Mouse (Mus musculus) heart, embryonic 14.5 days (tissue): ENCODE data around the gene Ccdc190. TPM values are rescaled to one million over a fixed set of nuclear protein-coding genes. Genes with fewer than 3 reads are reported as not detected.
A peak's percentile ranks its signal among the peaks of the same experiment; 100 is the strongest.

Experiments used
- ATAC-seq: fragments of 200-750 bp; cut with Nextera tagmentation; 2 replicates; pipeline ENCODE4 v1.8.0; 2017; ENCODE audit warnings: low read depth, moderate TSS enrichment; ENCODE audit not compliant: insufficient number of reproducible peaks, insufficient read depth, low FRiP score
- H3K27ac ChIP-seq, 2 experiments: fragments of 200-500 bp in 1 of 2; fragments of 300-500 bp in 1 of 2; sonication (generic) in 1 of 2; replicated peaks in 1 of 2; 2 replicates each; pipeline ENCODE4 v1.5.1; 2012 to 2014; ENCODE audit warnings: low read depth in 2 of 2, low read length in 2 of 2, control low read depth in 1 of 2, mild to moderate bottlenecking in 1 of 2, mixed read lengths in 1 of 2; ENCODE audit not compliant: control insufficient read depth in 1 of 2, insufficient read depth in 1 of 2
- H3K27me3 ChIP-seq: fragments of 300-500 bp; sonication (generic); 2 replicates; pipeline ENCODE4 v1.6.1; 2014; ENCODE audit warnings: mild to moderate bottlenecking, low read length, control low read depth; ENCODE audit not compliant: control insufficient read depth, insufficient read depth
- H3K36me3 ChIP-seq: fragments of 300-500 bp; sonication (generic); 2 replicates; pipeline ENCODE4 v1.6.1; 2014; ENCODE audit warnings: mild to moderate bottlenecking, control low read depth, low read length, mixed read lengths; ENCODE audit not compliant: control insufficient read depth, insufficient read depth
- H3K4me1 ChIP-seq, 2 experiments: fragments of 200-500 bp in 1 of 2; fragments of 300-500 bp in 1 of 2; sonication (generic) in 1 of 2; 2 replicates each; pipeline ENCODE4 v1.6.1; 2012 to 2014; ENCODE audit warnings: low read length in 2 of 2, control low read depth in 1 of 2, mixed read lengths in 1 of 2; ENCODE audit not compliant: control insufficient read depth in 2 of 2, insufficient read depth in 2 of 2
- H3K4me2 ChIP-seq: fragments of 300-500 bp; sonication (generic); 2 replicates; pipeline ENCODE4 v1.6.1; 2014; ENCODE audit warnings: mild to moderate bottlenecking, low read length
- H3K4me3 ChIP-seq, 2 experiments: fragments of 200-500 bp in 1 of 2; fragments of 300-500 bp in 1 of 2; sonication (generic) in 1 of 2; 2 replicates each; pipeline ENCODE4 v1.5.1; 2012 to 2014; ENCODE audit warnings: low read length in 2 of 2, mild to moderate bottlenecking in 2 of 2, control low read depth in 1 of 2, low read depth in 1 of 2, moderate library complexity in 1 of 2; ENCODE audit not compliant: control insufficient read depth in 1 of 2, insufficient read depth in 1 of 2
- H3K9ac ChIP-seq: fragments of 300-500 bp; sonication (generic); 2 replicates; pipeline ENCODE4 v1.6.1; 2014; ENCODE audit warnings: mild to moderate bottlenecking, low read length
- H3K9me3 ChIP-seq: fragments of 300-500 bp; sonication (generic); 2 replicates; pipeline ENCODE4 v1.6.1; 2016; ENCODE audit warnings: low read length, control low read depth; ENCODE audit not compliant: control insufficient read depth
- WGBS: fragments of 180-500 bp; shearing (Covaris S2); extraction: QIAGEN DNeasy Blood & Tissue Kit; methylation state at CpG from one replicate; pipeline ENCODE4 v1.1.7; 2014; 5-methylcytosine and 5-hydroxymethylcytosine counted together
- polyA plus RNA-seq: library from polyadenylated mRNA; unstranded; fragments of >200 nt; fragmentation: Nextera tagmentation; extraction: Ambion mirVana; gene quantifications from 2 replicates; pipeline ENCODE4 v1.2.1, GENCODE M21; 2014

Gene Ccdc190
- polyA plus RNA-seq, 1 experiment from 2014 or later, result not detected

DNA sequence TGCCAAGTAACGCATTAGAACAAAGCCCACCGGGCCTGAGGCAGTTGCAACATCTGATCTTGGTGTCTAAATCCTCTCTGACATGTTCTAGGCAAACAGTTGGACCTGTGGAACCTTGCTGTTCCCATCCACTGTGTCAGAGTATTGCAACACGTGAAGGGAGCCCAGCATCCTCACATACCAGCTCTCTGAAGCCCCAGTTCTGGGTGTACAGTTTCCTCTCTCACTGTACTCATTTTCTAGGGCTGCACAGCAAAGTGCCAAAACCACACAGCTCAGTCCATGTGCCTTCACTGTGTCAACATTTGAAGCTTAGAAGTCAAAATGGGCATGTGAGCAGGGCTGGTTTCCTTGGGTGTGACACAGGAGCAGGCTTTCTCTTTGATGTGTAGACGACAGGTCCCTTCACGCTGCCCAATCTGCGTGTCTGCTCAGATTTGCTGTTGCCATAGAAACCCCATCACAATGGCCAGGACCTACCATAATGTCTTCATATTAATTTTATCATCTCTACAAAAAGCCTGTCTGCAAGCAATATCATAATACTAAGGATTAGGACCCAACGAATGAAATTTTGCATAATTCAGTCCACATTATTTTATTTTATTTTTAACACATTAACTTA, 3.8 kb downstream of the Ccdc190 start:
- ATAC-seq, result no peak
- Histone ChIP-seq H3K27ac (no peak overlapping the region), H3K9ac (no peak overlapping the region), H3K4me3 (no peak overlapping the region), H3K36me3 (no peaks in the 10 kb centered on the region), H3K27me3 (no peaks in the 10 kb centered on the region), H3K4me1 (peaks cover 0 to 6% of the 10 kb centered on the region in 2 experiments; a peak in 2 of 4 replicates), H3K9me3 (no peaks in the 10 kb centered on the region), H3K4me2 (no peak overlapping the region)
- WGBS, result 73% methylated on average over 7 of the region's 7 CpGs

DNA sequence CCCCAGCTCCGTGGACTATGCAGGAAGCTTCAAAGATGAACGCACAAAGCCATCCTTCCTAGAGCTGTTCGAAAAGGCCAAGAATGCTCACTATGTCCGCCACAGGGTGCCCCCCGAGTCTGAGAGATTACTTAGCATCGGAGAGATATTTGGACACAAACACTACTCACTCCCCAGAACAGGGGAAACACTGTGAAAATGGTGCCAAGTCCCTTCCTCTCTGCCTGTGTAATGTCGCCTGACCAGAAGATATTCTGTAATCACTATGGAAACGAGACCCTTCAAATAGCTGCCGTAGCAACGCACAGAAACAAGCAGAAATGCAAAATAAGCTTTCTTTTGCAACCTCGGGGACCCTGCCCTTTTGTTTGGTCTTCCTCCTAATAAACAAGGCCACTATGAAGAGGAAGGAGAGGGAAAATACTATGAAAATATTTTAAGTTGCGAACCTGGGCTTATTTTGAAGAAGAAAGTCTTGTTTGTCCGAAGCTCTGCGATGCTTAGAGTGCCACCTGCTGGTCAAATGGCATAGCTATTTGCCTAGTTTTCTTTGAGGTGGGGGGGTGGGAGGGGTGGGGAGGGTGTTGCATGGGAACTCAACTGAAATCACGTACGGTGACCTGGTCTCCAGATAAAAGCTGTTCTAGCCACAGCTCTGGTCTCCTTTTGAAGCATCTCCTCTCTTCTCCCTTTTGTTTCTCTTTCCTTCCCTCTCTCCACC, 5.7 kb downstream of the Ccdc190 start:
- Histone ChIP-seq H3K27ac (no peak overlapping the region; a peak in 1 of 4 replicates), H3K27me3 (no peaks in the 10 kb centered on the region), H3K4me1 (peaks cover 0 to 4% of the 10 kb centered on the region in 2 experiments; a peak in 2 of 4 replicates), H3K9me3 (no peaks in the 10 kb centered on the region), H3K4me3 (peak overlapping the region; percentile 6 to 16; a peak in 2 of 4 replicates), H3K36me3 (no peaks in the 10 kb centered on the region), H3K9ac (0 out of 2 replicates have a peak overlapping the region, but pooled peaks have one; percentile 10), H3K4me2 (peak overlapping the region; percentile 50)
- 43% methylated on average over 16 of the region's 16 CpGs for WGBS
- no peak for ATAC-seq

DNA sequence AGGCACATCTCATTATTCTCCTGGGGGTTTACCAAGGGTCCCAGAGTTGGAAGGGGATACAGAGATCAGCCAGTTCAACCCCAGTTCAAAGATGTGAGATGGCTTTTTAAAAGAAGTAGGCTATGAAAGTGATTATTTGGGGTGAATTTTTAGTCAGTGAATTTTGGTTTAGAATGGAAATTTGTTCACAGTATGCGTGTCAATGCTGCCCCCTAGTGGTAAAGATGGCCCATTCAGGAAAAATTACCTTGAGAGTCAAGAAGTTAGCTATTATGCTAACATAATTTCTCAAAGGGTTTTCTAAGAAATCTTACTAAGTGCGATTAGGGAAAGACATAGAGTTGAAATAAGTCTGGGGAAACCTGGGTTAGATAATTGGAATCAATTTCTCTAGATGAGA, 10.9 kb downstream of the Ccdc190 start:
- Histone ChIP-seq H3K27me3 (no peaks in the 10 kb centered on the region), H3K4me2 (no peak overlapping the region), H3K9me3 (no peaks in the 10 kb centered on the region), H3K9ac (no peak overlapping the region), H3K4me3 (no peak overlapping the region), H3K4me1 (no peaks in the 10 kb centered on the region), H3K36me3 (no peaks in the 10 kb centered on the region), H3K27ac (no peak overlapping the region)
- 2% methylated on average over 2 of the region's 2 CpGs for WGBS
- no peak for ATAC-seq

DNA sequence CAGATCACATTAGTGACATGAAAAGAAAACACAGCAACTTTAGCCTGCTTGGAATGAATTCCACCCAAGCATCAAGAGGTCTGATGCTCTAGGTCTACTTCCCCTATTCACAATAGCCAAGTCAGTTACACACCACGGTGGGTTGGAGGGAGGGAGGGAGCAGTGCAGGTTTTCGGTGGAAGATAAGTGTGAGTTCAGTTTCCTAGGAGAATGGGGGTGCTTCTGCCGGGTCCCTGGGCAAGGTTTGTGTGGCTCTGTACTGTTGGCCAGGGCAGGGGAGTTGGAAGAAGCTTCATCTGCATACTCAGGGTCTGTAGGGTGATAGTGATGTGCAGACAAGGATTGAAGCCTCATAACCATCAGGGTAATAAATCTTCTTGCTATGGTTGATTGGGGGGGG, 17.6 kb downstream of the Ccdc190 start:
- WGBS, result 78% methylated on average over 3 of the region's 3 CpGs
- no peak overlapping the region for H3K4me3 ChIP-seq
- H3K9ac ChIP-seq, result no peak overlapping the region
- H3K9me3 ChIP-seq, result peaks cover 3% of the 10 kb centered on the region
- no peaks in the 10 kb centered on the region for H3K27me3 ChIP-seq
- no peak for ATAC-seq
- H3K27ac ChIP-seq, result no peak overlapping the region
- H3K4me2 ChIP-seq, result no peak overlapping the region
- no peaks in the 10 kb centered on the region for H3K4me1 ChIP-seq
- H3K36me3 ChIP-seq, result peaks cover 7% of the 10 kb centered on the region; the same call in 1 of the 2 replicates

DNA sequence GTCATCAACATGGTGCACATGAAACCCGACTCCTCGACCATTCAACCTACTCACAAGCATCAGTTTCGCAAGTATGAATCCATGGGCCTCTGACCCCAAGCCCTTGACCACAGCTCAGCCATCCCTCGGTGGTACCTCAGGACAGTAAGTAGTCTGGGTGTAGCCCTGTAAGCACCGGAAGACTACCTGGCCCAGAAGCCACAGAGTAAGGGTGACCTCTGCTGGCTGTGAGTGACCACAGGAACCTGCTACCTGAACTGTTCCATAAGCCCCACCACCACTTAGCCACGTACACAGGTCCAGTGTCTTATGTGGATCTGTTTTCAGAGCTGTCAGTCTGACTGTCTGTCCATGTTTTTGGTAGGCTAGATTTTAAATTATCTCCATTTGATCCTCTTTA, 19.2 kb downstream of the Ccdc190 start:
- 82% methylated on average over 6 of the region's 6 CpGs for WGBS
- no peak for ATAC-seq
- H3K9me3 ChIP-seq, result peaks cover 3% of the 10 kb centered on the region

DNA sequence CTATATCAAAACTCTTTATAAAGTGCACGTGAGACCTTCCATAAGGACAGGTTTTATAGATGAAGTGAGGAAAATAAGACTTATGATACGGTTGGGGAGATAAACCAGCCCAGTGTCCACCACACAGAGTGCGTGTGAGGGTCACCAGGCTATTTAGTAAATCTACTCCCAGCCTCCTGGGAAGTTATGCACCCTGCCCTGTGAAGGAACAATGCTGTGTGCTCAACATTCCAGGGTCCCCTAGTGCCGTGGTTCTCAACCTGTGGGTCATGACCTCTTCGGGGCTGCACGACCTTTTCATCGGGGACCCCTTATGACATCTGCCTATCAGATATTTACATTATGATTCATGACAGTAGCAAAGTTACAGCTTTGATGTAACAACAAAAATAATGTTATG, 19.8 kb downstream of the Ccdc190 start:
- no peak overlapping the region for H3K27ac ChIP-seq
- no peak overlapping the region for H3K9ac ChIP-seq
- no peaks in the 10 kb centered on the region for H3K27me3 ChIP-seq
- H3K9me3 ChIP-seq, result peaks cover 3% of the 10 kb centered on the region
- no peak overlapping the region for H3K4me2 ChIP-seq
- H3K4me1 ChIP-seq, result no peaks in the 10 kb centered on the region
- H3K4me3 ChIP-seq, result no peak overlapping the region
- no peak for ATAC-seq
- peaks cover 27% of the 10 kb centered on the region for H3K36me3 ChIP-seq
- 67% methylated on average over 7 of the region's 7 CpGs for WGBS

More for the DNA sequence above, 19.2 kb downstream of the Ccdc190 start:
- Histone ChIP-seq H3K4me3 (no peak overlapping the region), H3K9ac (no peak overlapping the region), H3K27ac (no peak overlapping the region), H3K4me1 (no peaks in the 10 kb centered on the region), H3K36me3 (peaks cover 22% of the 10 kb centered on the region), H3K4me2 (no peak overlapping the region), H3K27me3 (no peaks in the 10 kb centered on the region)

DNA sequence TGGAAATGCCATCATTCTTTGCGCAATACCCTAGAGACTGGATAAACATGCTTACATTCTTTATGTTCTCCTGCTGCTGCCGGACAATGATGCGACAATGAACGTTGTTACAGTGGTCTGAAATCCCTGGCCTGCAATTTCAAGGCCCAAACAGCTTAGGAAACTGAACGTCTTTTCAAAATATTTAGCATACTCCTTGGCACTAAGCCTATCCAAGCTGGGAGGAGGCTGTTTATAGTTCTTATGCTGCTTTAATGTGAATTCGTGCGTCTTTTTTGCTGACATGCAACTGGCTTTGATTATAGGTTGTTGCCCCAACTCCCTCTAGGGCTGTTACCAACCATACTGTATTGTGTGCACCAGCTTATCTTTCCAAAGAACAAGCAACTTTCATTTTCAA, 20.4 kb downstream of the Ccdc190 start:
- Histone ChIP-seq H3K4me1 (no peaks in the 10 kb centered on the region), H3K9ac (no peak overlapping the region), H3K27me3 (no peaks in the 10 kb centered on the region), H3K4me3 (no peak overlapping the region), H3K4me2 (no peak overlapping the region), H3K9me3 (peaks cover 3% of the 10 kb centered on the region), H3K36me3 (peaks cover 33% of the 10 kb centered on the region), H3K27ac (no peak overlapping the region)
- ATAC-seq, result no peak
- 85% methylated on average over 7 of the region's 7 CpGs for WGBS
